Mouse (Mus musculus) spleen, adult 2 months (tissue): ENCODE measurements around the gene Vps11. TPM values are rescaled to one million over a fixed set of nuclear protein-coding genes. Genes with fewer than 3 reads are reported as not detected.

ENCODE experiments used
- DNase-seq, 2 experiments: peaks; one replicate each; pipeline versions ENCODE4 v3.0.0 to v3.0.0-alpha.2; 2012 to 2021; ENCODE audit warnings: low spot score in 2 of 2, low read depth in 1 of 2
- H3K27ac ChIP-seq: fragments of 200-500 bp; 2 replicates; pipeline ENCODE4 v1.5.1; 2012; ENCODE audit warnings: low read length, inconsistent platforms; ENCODE audit not compliant: insufficient read depth
- H3K27me3 ChIP-seq: fragments of 200-500 bp; 2 replicates; pipeline ENCODE4 v1.6.1; 2012; ENCODE audit warnings: mild to moderate bottlenecking, moderate library complexity, low read length, inconsistent platforms; ENCODE audit not compliant: control insufficient read depth, insufficient read depth
- H3K36me3 ChIP-seq: fragments of 200-500 bp; 2 replicates; pipeline ENCODE4 v1.6.1; 2012; ENCODE audit warnings: mild to moderate bottlenecking, low read length, inconsistent platforms; ENCODE audit not compliant: control insufficient read depth, insufficient read depth
- H3K4me1 ChIP-seq: fragments of 200-500 bp; 2 replicates; pipeline ENCODE4 v1.6.1; 2011; ENCODE audit warnings: inconsistent platforms; ENCODE audit not compliant: control insufficient read depth, insufficient read depth, insufficient read length
- H3K4me3 ChIP-seq: fragments of 200-500 bp; 2 replicates; pipeline ENCODE4 v1.5.1; 2011; ENCODE audit warnings: mild to moderate bottlenecking, inconsistent platforms; ENCODE audit not compliant: insufficient read depth, insufficient read length; ENCODE audit errors: extremely low read depth
- CTCF ChIP-seq: fragments of 200-500 bp; IDR thresholded peaks from 2 replicates; pipeline ENCODE4 v1.5.1; 2011; ENCODE audit warnings: mild to moderate bottlenecking, inconsistent platforms; ENCODE audit not compliant: insufficient read depth, insufficient read length, insufficient replicate concordance; ENCODE audit errors: extremely low read depth
- POLR2A ChIP-seq: fragments of 200-500 bp; IDR thresholded peaks from 2 replicates; pipeline ENCODE4 v1.6.1; 2011; ENCODE audit warnings: low read depth, low read length, inconsistent platforms
- WGBS: fragments of 180-500 bp; shearing (Covaris S2); methylation state at CpG from one replicate; pipeline ENCODE4 v1.1.7; 2018; 5-methylcytosine and 5-hydroxymethylcytosine counted together
- polyA plus RNA-seq: library from polyadenylated mRNA; depleted of rRNA; stranded (reverse); fragments of >200 nt; gene quantifications from 2 replicates; pipeline ENCODE4 v1.2.3, GENCODE M21; 2012

Vps11 gene
- polyA plus RNA-seq, 1 experiment: 23.7 TPM

DNA sequence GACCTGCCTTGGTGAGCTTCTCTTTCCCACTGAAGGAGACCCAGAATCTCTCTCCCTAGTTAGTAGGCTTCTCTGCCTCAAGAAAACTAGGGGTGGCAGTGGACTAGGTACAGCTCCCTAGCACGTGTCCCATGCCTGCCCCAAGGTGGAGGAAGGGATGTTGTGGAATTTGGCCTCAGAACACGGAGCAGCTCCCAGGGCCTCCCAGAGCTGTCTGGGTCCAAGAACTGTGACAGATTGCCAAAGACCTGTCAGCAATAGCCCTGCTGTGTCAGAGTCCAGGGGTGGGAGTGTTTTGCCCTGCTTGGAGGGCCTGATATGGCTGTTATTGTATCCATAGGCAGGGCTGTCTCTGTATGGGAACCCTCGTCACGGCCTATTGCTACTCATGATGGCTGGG is 39.6 kb upstream of the Vps11 start:
- no peak for DNase-seq

GRCm38 (mm10) chr9:44399795-44400114 is 38.3 kb upstream of the Vps11 start:
- Histone ChIP-seq H3K4me1 (peaks cover 3% of the 10 kb centered on the region; the same call in 1 of the 2 replicates), H3K4me3 (no peak overlapping the region), H3K27ac (no peak overlapping the region), H3K36me3 (peaks cover 30% of the 10 kb centered on the region), H3K27me3 (no peaks in the 10 kb centered on the region)
- TF ChIP-seq POLR2A (no peak), CTCF (no peak)
- no peak for DNase-seq
- WGBS: 93% methylated on average over 6 of the region's 6 CpGs

More for the DNA sequence above, 39.6 kb upstream of the Vps11 start:
- Histone ChIP-seq H3K4me3 (no peak overlapping the region), H3K27me3 (no peaks in the 10 kb centered on the region), H3K27ac (no peak overlapping the region), H3K4me1 (peaks cover 3% of the 10 kb centered on the region; the same call in 1 of the 2 replicates), H3K36me3 (peaks cover 33% of the 10 kb centered on the region)
- WGBS: 88% methylated on average over 4 of the region's 4 CpGs
- TF ChIP-seq POLR2A: no peak
- no peak for TF ChIP-seq CTCF

DNA sequence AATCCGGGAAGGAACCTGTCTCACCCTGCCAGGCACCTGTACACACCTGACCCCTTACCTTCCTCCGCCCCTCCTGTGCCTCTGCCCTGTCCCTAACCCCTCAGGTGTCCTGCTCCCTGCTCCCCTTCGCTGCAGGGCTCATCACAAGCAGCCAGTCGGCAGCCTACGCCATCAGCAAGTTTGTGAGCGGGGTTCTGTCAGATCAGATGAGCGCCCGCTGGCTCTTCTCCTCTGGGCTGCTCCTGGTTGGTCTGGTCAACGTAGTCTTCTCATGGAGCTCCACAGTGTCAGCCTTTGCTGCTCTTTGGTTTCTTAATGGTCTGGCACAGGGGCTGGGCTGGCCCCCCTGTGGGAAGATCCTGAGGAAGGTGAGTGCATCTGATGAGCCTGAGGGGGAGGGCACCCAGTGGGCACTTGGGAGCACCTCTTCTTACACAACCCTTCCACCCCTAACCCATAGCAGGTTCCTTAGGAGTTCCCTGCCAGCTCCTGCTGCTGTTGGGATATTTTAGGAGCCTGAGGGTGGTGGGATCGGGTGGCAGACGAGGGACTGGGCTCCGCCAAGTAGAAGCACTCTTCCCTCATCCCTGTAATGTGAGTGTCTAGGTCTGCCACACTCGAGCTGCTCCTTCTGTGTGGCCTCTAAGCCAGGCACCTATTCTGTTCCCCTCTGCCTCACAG is 37.8 kb upstream of the Vps11 start:
- TF ChIP-seq CTCF (no peak), POLR2A (no peak)
- Histone ChIP-seq H3K27ac (no peak overlapping the region), H3K4me1 (peaks cover 3% of the 10 kb centered on the region; the same call in 1 of the 2 replicates), H3K4me3 (no peak overlapping the region), H3K36me3 (peaks cover 27% of the 10 kb centered on the region), H3K27me3 (no peaks in the 10 kb centered on the region)
- WGBS: 89% methylated on average over 13 of the region's 13 CpGs
- no peak for DNase-seq

GRCm38 (mm10) chr9:44398551-44398950 is 37.1 kb upstream of the Vps11 start:
- Histone ChIP-seq H3K36me3 (peaks cover 21% of the 10 kb centered on the region), H3K27ac (no peak overlapping the region), H3K27me3 (no peaks in the 10 kb centered on the region), H3K4me1 (peaks cover 3% of the 10 kb centered on the region; the same call in 1 of the 2 replicates), H3K4me3 (no peak overlapping the region)
- TF ChIP-seq CTCF: no peak
- TF ChIP-seq POLR2A: no peak
- DNase-seq: no peak
- WGBS: 88% methylated on average over 9 of the region's 9 CpGs

DNA sequence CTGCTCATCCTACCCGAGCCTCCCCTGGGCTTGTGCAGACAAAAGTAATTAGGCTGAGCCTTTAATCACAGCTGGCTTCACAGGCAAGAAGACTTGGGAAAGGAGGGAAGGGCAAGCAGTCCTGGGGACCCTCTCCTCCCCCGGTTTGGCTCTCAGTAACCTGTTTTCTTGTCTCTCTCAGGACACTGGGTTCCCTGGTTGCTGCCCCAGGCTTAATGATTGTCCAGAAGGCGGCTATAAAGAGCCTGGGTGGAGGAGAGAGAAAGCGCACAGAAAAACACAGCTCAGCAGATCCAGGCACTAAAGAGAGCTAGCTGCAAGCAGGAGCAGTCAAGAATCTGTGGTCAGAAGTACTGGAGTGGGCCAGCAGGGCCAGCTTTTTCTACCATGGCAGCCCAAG is 36.6 kb upstream of the Vps11 start:
- Histone ChIP-seq H3K4me3 (no peak overlapping the region), H3K36me3 (peaks cover 17% of the 10 kb centered on the region), H3K27me3 (no peaks in the 10 kb centered on the region), H3K4me1 (peaks cover 3% of the 10 kb centered on the region; the same call in 1 of the 2 replicates), H3K27ac (no peak overlapping the region)
- 57% methylated on average over 4 of the region's 4 CpGs for WGBS
- no peak for TF ChIP-seq POLR2A
- no peak for TF ChIP-seq CTCF
- DNase-seq: no peak

GRCm38 (mm10) chr9:44396684-44397411 is 35.4 kb upstream of the Vps11 start, which contains the start of gene Slc37a4:
Slc37a4 (plus strand) TSS chr9:44396852.
- peaks cover 3% of the 10 kb centered on the region; the same call in 1 of the 2 replicates for H3K4me1 ChIP-seq
- TF ChIP-seq CTCF (no peak), POLR2A (peak; percentile 91)
- under 1% methylated on average over 43 of the region's 43 CpGs for WGBS
- peaks cover 9% of the 10 kb centered on the region; the same call in 1 of the 2 replicates for H3K36me3 ChIP-seq
- H3K27ac ChIP-seq: peak within 1 kb of the TSS; percentile 73
- peak within 1 kb of the TSS; percentile 79 for H3K4me3 ChIP-seq
- H3K27me3 ChIP-seq: no peaks in the 10 kb centered on the region
- peak; percentile 89 to 95 for DNase-seq
